Mouse (Mus musculus) spleen, adult 2 months (tissue): ENCODE data around the gene Dedd2.

Experiments
- CTCF ChIP-seq: fragments of 200-500 bp; IDR thresholded peaks from 2 replicates; pipeline ENCODE4 v1.5.1; 2011; ENCODE audit warnings: mild to moderate bottlenecking, inconsistent platforms; ENCODE audit not compliant: insufficient read depth, insufficient read length, insufficient replicate concordance; ENCODE audit errors: extremely low read depth
- POLR2A ChIP-seq: fragments of 200-500 bp; IDR thresholded peaks from 2 replicates; pipeline ENCODE4 v1.6.1; 2011; ENCODE audit warnings: low read depth, low read length, inconsistent platforms

DNA sequence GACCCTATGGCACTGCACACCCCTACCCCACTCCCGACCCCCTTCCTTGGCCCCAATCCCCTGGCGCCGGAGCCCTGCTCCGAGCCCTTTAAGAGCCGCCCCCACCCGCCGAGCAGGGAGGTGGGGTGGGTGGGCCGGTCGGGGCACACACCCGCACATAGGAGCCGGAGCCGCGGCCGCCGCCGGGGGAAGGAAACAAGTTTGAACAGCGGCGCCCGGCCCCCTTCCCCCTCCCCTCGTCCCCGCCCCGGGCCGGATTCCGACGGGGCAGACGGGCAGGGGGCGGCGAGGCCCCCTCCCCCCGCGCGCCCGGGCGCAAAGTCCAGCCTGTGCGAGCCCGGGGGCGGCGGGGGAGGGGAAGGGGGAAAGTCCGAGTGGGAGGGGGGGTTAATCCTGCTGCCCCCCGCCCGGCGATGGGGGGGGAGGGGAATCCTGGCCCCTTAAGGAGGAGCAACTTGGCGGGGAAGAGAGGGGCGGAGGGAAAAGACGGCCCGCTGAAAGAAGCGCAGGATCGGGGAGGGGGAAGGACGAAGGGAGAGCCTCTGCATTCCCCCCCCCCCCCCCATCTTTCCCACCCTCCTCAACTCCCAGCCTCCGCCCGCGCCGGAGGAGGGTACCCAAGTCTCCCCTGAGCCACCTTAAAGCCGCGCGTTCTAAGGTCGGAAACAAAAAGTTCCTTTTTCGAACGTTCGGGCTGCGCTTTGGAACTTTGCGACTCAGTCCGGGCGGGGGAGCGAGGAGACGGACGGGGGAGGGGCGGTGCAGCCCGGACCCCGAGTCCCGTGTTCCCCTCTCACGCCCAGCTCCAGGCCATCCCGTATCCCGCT lies 29.1 kb upstream of the Dedd2 start:
- TF ChIP-seq CTCF (no peak), POLR2A (no peak)
